Mouse (Mus musculus) heart, embryonic 11.5 days (tissue): Measurements from ENCODE around the gene Rpl6. TPM values are rescaled to one million over a fixed set of nuclear protein-coding genes. Genes with fewer than 3 reads are reported as not detected.
"Not testable (repeated sequence)": the region's sequence is repeated elsewhere in the genome, so short reads cannot be mapped to it uniquely, and the experiment has no call there.

ENCODE experiments used
- ATAC-seq: fragments of 200-750 bp; cut with Nextera tagmentation; replicated peaks from 2 replicates; pipeline ENCODE4 v1.8.0; 2017; ENCODE audit warnings: moderate library complexity; ENCODE audit not compliant: insufficient number of reproducible peaks, low FRiP score, low TSS enrichment
- H3K27ac ChIP-seq: fragments of 300-500 bp; sonication (generic); 2 replicates; pipeline ENCODE4 v1.5.1; 2014; ENCODE audit warnings: mild to moderate bottlenecking, low read depth, low read length
- H3K27me3 ChIP-seq: fragments of 300-500 bp; sonication (generic); 2 replicates; pipeline ENCODE4 v1.6.1; 2014; ENCODE audit warnings: mild to moderate bottlenecking, low read length, mixed read lengths; ENCODE audit not compliant: control insufficient read depth, insufficient read depth
- H3K36me3 ChIP-seq: fragments of 300-500 bp; sonication (generic); 2 replicates; pipeline ENCODE4 v1.6.1; 2014; ENCODE audit warnings: mild to moderate bottlenecking, low read length, moderate library complexity, mixed read lengths; ENCODE audit not compliant: control insufficient read depth, insufficient read depth
- H3K4me1 ChIP-seq: fragments of 300-500 bp; sonication (generic); 2 replicates; pipeline ENCODE4 v1.6.1; 2014; ENCODE audit warnings: low read length; ENCODE audit not compliant: control insufficient read depth, insufficient read depth
- H3K4me2 ChIP-seq: fragments of 300-500 bp; sonication (generic); 2 replicates; pipeline ENCODE4 v1.6.1; 2014; ENCODE audit warnings: mild to moderate bottlenecking, moderate library complexity
- H3K4me3 ChIP-seq: fragments of 300-500 bp; sonication (generic); 2 replicates; pipeline ENCODE4 v1.5.1; 2014; ENCODE audit warnings: low read depth, low read length
- H3K9ac ChIP-seq: fragments of 300-500 bp; sonication (generic); 2 replicates; pipeline ENCODE4 v1.6.1; 2014; ENCODE audit warnings: mild to moderate bottlenecking, low read depth, low read length, moderate library complexity
- H3K9me3 ChIP-seq: fragments of 300-500 bp; sonication (generic); replicated peaks from 2 replicates; pipeline ENCODE4 v1.6.1; 2016; ENCODE audit warnings: low read length; ENCODE audit not compliant: control insufficient read depth
- WGBS: fragments of 180-500 bp; shearing (Covaris S2); extraction: QIAGEN DNeasy Blood & Tissue Kit; methylation state at CpG from one replicate; pipeline ENCODE4 v1.1.7; 2014; ENCODE audit not compliant: insufficient replicate concordance; 5-methylcytosine and 5-hydroxymethylcytosine counted together
- polyA plus RNA-seq: library from polyadenylated mRNA; unstranded; fragments of >200 nt; fragmentation: Nextera tagmentation; extraction: Ambion mirVana; gene quantifications from 2 replicates; pipeline ENCODE4 v1.2.1, GENCODE M21; 2014

The Rpl6 gene
- polyA plus RNA-seq, 1 experiment from 2014 or later = 592 TPM

- WGBS = 38% methylated on average over 13 of the region's 13 CpGs
- Histone ChIP-seq H3K4me3 (no peak overlapping the region), H3K9ac (no peak overlapping the region), H3K9me3 (no peaks in the 10 kb centered on the region), H3K27me3 (no peaks in the 10 kb centered on the region), H3K27ac (no peak overlapping the region), H3K36me3 (peaks cover 16% of the 10 kb centered on the region), H3K4me1 (no peaks in the 10 kb centered on the region), H3K4me2 (no peak overlapping the region)
- no peak for ATAC-seq
Measured at GRCm38 (mm10) chr5:121215380-121216125, 11.3 kb downstream of the Rpl6 start.

- Histone ChIP-seq H3K9me3 (no peaks in the 10 kb centered on the region), H3K9ac (no peak overlapping the region), H3K27ac (0 out of 2 replicates have a peak overlapping the region, but pooled peaks have one; percentile 2), H3K4me3 (no peak overlapping the region), H3K36me3 (peaks cover 11% of the 10 kb centered on the region), H3K27me3 (no peaks in the 10 kb centered on the region), H3K4me1 (no peaks in the 10 kb centered on the region), H3K4me2 (no peak overlapping the region)
- ATAC-seq = no peak
- 53% methylated on average over 12 of the region's 12 CpGs for WGBS
Measured at GRCm38 (mm10) chr5:121216126-121216446, 11.8 kb downstream of the Rpl6 start.

GRCm38 (mm10) chr5:121216584-121217312, 12.5 kb downstream of the Rpl6 start:
- not testable (repeated sequence) for H3K4me3 ChIP-seq, H3K4me2 ChIP-seq, ATAC-seq, H3K9ac ChIP-seq, H3K9me3 ChIP-seq, H3K27me3 ChIP-seq, H3K4me1 ChIP-seq, H3K36me3 ChIP-seq
- WGBS = 86% methylated on average over 9 of the region's 9 CpGs
- 0 out of 2 replicates have a peak overlapping the region, but pooled peaks have one; percentile 2 for H3K27ac ChIP-seq

- no peak for ATAC-seq
- Histone ChIP-seq H3K27ac (no peak overlapping the region), H3K4me2 (no peak overlapping the region), H3K36me3 (no peaks in the 10 kb centered on the region), H3K9me3 (no peaks in the 10 kb centered on the region), H3K4me3 (no peak overlapping the region), H3K4me1 (peaks cover 5% of the 10 kb centered on the region), H3K9ac (no peak overlapping the region), H3K27me3 (no peaks in the 10 kb centered on the region)
- 89% methylated on average over 2 of the region's 2 CpGs for WGBS
Measured at GRCm38 (mm10) chr5:121217313-121217634, 13.0 kb downstream of the Rpl6 start.

GRCm38 (mm10) chr5:121219190-121219589, 14.9 kb downstream of the Rpl6 start:
- Histone ChIP-seq H3K27me3 (no peaks in the 10 kb centered on the region), H3K27ac (no peak overlapping the region), H3K9me3 (no peaks in the 10 kb centered on the region), H3K4me2 (no peak overlapping the region), H3K36me3 (no peaks in the 10 kb centered on the region), H3K4me3 (no peak overlapping the region), H3K9ac (no peak overlapping the region), H3K4me1 (peaks cover 5% of the 10 kb centered on the region)
- 85% methylated on average over 1 of the region's 1 CpGs for WGBS
- no peak for ATAC-seq

GRCm38 (mm10) chr5:121219980-121220731, 15.9 kb downstream of the Rpl6 start, which contains the start of gene Hectd4:
Hectd4 (plus strand) TSS chr5:121220219.
- Histone ChIP-seq H3K36me3 (no peaks in the 10 kb centered on the region), H3K4me2 (peak within 1 kb of the TSS; percentile 83), H3K27ac (peak within 1 kb of the TSS; percentile 82), H3K9ac (peak within 1 kb of the TSS; percentile 93), H3K9me3 (no peaks in the 10 kb centered on the region), H3K4me3 (peak within 1 kb of the TSS; percentile 98), H3K27me3 (no peaks in the 10 kb centered on the region), H3K4me1 (peaks cover 5% of the 10 kb centered on the region)
- under 1% methylated on average over 50 of the region's 90 CpGs for WGBS
- peak; percentile 89 for ATAC-seq

- 1% methylated on average over 24 of the region's 38 CpGs for WGBS
- peak; percentile 55; the same call in 1 of the 2 replicates for ATAC-seq
- Histone ChIP-seq H3K27me3 (no peaks in the 10 kb centered on the region), H3K9ac (peak overlapping the region; percentile 93), H3K4me1 (peaks cover 8% of the 10 kb centered on the region), H3K36me3 (no peaks in the 10 kb centered on the region), H3K4me3 (peak overlapping the region; percentile 98), H3K9me3 (no peaks in the 10 kb centered on the region), H3K27ac (peak overlapping the region; percentile 82), H3K4me2 (peak overlapping the region; percentile 83)
Measured at GRCm38 (mm10) chr5:121220732-121221301, 16.5 kb downstream of the Rpl6 start.

- WGBS = 23% methylated on average over 23 of the region's 23 CpGs
- H3K4me3 ChIP-seq = peak overlapping the region; percentile 98
- no peaks in the 10 kb centered on the region for H3K9me3 ChIP-seq
- H3K27ac ChIP-seq = no peak overlapping the region
- no peak for ATAC-seq
- H3K4me1 ChIP-seq = peaks cover 14% of the 10 kb centered on the region
- H3K9ac ChIP-seq = peak overlapping the region; percentile 93
- peak overlapping the region; percentile 83 for H3K4me2 ChIP-seq
- H3K36me3 ChIP-seq = no peaks in the 10 kb centered on the region
- no peaks in the 10 kb centered on the region for H3K27me3 ChIP-seq
Measured at GRCm38 (mm10) chr5:121221328-121221850, 17.1 kb downstream of the Rpl6 start.
